Mouse (Mus musculus): Measurements from ENCODE around the gene Tmem8.

DNA sequence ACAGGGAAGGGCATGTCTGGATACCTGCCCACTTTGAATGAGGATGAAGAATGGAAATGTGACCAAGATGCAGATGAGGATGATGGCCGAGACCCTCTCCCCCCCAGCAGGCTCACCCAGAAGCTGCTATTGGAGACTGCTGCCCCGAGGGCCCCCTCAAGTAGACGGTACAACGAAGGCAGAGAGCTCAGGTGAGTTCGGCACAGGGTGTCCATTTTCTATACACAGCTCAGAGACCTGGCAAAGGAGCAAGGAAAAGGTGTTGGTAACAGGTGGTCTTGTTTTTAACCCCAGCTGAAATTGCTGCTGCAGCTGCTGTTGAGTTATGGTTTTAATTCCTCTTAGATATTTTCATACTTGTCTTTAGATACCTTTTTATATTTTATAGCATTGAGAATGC is 30.3 kb downstream of the Tmem8 start:
- TF ChIP-seq POLR2A (IDR thresholded peaks at IDR 0.05; ENCODE audit: low read depth, low read length) (no peak), CTCF (IDR thresholded peaks at IDR 0.05; ENCODE audit: borderline replicate concordance, insufficient read depth, low read length) (no peak)

Measured in embryonic fibroblast, embryonic 13.5 days (primary cell).